Mouse (Mus musculus): ENCODE results near the gene Cdc6.

DNA sequence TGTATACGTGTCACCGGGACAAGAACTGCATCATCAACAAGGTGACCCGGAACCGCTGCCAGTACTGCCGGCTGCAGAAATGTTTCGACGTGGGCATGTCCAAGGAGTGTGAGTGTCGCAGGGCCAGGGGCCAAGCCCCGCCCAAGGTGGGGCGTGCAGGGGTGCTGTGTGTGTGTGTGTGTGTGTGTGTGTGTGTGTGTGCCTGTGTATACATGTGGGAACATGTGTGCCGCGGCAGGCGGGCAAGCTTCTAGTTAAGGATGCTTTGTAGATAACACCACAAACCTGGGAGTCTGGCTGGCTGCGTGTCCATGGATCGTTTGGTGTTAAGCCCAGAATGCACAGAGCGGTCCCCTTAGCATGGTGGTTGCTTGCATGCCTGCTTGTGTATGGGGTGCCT, 60.5 kb downstream of the Cdc6 start:
- TF ChIP-seq MAX (IDR thresholded peaks at IDR 0.05) = no peak
- no peak for TF ChIP-seq MYOG (IDR thresholded peaks at IDR 0.05; ENCODE audit: control insufficient read depth, extremely low read depth, insufficient read length)
- TF ChIP-seq CTCF (IDR thresholded peaks at IDR 0.05; ENCODE audit: control insufficient read depth, insufficient read depth, insufficient read length) = no peak
- TF ChIP-seq USF1 (IDR thresholded peaks at IDR 0.05; ENCODE audit: low read depth) = no peak
- TF ChIP-seq CEBPB (IDR thresholded peaks at IDR 0.05; ENCODE audit: low read depth) = no peak
- TF ChIP-seq FOSL1 (IDR thresholded peaks at IDR 0.05; ENCODE audit: insufficient read depth, low read length, poor library complexity, severe bottlenecking) = no peak
